Mouse (Mus musculus) kidney, adult 2 months (tissue): Measurements from ENCODE around the gene Barx2.

Experiments used
- CTCF ChIP-seq: fragments of 200-500 bp; conservative IDR thresholded peaks from 2 replicates; pipeline ENCODE4 v1.5.1; 2011; ENCODE audit warnings: low read depth, mild to moderate bottlenecking, control low read depth, low read length, moderate library complexity, mixed read lengths; ENCODE audit not compliant: insufficient read depth, insufficient read length
- POLR2A ChIP-seq: fragments of 200-500 bp; IDR thresholded peaks from one replicate; pipeline ENCODE4 v1.6.1; 2011; ENCODE audit warnings: low read depth, low read length, control low read depth

DNA sequence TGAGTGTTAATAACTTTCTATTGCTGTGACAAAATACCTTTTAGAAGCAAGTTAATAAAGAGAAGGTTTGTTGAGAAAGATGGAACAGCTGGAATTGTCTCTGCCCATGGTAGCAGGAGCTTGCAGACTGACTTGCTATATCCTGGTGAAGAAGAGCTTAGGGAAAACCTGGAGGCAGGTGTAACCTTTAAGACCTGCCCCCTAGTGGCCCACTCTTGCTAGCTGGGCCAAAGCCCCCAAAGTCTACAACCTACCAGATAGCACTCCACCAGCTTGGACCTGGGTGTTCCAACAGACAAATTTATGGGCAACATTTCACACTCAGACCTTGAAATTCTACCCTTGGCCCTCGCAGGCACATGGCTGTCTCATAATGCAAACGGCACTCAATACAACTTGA is 104.5 kb downstream of the Barx2 start:
- peak; percentile 35; the same call in 1 of the 2 replicates for TF ChIP-seq CTCF
- no peak for TF ChIP-seq POLR2A
